Mouse (Mus musculus): ENCODE results near the gene Zfhx3.

DNA sequence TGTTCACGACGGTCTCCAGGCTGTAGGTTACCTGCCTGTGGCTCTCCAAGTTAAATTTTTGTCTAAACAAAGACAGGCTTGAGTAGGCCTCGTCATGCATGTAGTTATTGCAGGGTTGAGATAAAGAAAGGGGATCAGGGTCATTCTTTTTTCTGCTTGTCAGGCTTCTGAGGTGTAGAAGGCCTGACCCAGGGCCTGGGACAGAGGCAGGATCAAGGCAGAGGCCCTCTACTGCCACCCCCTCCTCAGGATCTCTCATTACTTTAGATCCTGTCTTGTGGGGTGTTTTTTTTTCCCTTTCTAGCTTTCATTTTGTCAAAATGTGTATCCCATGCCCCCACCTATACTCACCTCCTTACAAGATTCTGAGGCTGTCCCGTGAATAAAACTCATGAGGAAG, 770.2 kb downstream of the Zfhx3 start:
- TF ChIP-seq POLR2A (IDR thresholded peaks at IDR 0.05; ENCODE audit: extremely low read depth, insufficient read depth, low read length) (no peak), CTCF (IDR thresholded peaks at IDR 0.05; ENCODE audit: low read depth, low read length) (no peak)
